Mouse (Mus musculus) frontal cortex, adult 2 months (tissue): Measurements from ENCODE around the gene Rab5a. TPM values are rescaled to one million over a fixed set of nuclear protein-coding genes. Genes with fewer than 3 reads are reported as not detected.
A peak's percentile ranks its signal among the peaks of the same experiment; 100 is the strongest.

Source experiments
- DNase-seq, 2 experiments: peaks; one replicate each; pipeline ENCODE4 v3.0.0; 2022; ENCODE audit warnings: low spot score in 1 of 2; ENCODE audit errors: extremely low spot score in 1 of 2
- polyA plus RNA-seq: library from polyadenylated mRNA; depleted of rRNA; stranded (reverse); fragments of >200 nt; gene quantifications from 2 replicates; pipeline ENCODE4 v1.2.3, GENCODE M21; 2012; rRNA removed

Gene Rab5a
- polyA plus RNA-seq, 1 experiment, result 98.1 TPM

DNA sequence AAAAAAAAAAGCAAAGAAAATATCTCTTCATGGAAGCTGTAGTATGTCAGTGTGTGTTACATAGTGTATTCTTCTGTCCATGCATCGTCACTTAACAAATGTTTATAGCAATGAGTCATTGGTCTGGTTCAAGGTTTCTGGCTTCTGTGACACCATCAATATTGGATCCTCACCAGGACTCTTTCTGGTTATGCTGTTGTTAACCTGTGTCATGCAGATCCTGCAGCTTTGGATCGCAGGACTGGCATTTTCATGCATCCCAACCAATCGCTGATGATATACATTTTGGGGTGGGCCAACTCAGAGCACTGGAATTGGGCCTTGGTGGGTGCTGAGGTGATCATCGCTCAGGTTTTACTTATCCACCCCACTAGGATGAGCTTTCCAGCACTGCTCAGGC is 63.5 kb downstream of the Rab5a start:
- no peak for DNase-seq

DNA sequence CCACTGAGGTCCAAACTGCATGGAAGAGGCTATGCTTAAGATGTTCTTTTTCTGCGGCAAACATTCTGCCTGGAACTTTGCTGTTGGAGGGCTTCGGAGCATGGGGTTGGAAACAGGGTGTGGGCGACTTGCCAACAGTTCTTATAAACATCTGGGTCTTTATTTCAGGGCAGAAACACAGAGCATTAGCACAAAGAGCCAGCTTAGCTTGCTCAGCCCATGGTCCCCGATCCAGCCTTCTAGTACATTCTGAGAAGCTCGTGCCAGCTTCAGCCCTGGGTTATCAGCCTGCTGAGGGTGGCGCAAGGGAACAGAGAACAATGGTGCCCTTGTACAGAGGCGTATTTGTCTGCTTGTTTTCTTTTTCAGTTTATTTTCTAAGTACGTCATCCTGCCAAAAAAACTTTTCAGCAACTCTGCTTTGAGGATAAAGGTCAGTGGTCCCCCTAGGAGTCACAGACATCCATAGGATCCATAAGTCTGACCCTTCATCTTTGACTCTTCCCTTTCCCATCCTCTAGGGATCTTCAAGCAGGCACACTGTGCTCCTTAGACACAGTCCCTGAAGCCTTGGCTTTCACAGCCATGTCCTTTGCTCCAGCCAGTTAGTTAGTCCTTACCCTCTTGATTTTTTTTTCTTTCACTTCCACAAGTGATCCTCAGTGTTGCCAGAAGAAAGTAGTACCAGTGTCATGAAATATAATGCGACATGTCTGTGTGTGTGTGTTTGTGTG is 64.7 kb downstream of the Rab5a start:
- peak; percentile 29 to 47 for DNase-seq

DNA sequence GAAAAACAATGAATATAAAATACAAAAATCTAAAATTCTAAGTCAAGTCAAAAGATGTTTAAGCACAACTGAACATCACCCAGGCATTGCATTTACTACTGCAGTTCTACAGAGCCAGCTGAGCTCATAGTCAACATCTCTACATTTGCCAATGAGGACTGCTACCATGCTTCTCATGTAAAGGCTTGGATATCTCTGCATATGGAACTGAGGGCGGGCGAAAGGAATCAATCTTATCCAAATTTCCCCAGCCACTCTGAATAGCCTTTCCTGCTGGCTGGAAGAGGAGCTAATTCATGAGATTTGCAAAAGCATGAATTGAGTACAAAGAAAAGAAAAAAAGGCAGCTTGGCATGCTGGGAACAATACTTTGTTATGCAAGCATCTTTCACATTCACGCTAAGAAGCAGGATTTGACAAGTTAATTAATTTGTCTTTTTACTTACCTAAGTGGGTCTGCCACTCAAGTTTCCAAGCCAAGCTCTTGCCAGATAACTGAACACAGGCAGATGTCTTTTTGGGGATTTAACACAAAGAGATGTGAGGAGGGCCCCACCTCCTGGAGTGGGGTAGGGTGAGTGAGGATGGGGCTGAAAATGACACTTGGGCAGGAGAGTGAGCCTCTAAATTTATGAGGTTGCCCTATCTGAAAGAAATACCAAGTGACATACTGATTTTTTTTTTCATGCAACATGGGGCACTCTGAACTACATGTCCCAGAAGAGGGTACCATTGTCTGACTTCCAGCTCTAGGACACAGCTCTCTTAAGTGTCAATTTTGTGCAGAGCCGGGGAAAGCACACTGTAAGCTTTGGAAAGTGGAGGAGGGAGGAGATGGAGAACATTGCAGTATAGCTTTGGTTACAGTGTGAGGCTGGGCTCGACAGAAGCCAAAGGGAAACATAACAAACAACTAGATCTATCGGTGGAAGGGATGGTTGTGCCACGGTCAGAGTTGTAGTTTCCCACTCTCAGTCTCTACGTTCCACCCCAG is 72.6 kb downstream of the Rab5a start:
- no peak for DNase-seq

DNA sequence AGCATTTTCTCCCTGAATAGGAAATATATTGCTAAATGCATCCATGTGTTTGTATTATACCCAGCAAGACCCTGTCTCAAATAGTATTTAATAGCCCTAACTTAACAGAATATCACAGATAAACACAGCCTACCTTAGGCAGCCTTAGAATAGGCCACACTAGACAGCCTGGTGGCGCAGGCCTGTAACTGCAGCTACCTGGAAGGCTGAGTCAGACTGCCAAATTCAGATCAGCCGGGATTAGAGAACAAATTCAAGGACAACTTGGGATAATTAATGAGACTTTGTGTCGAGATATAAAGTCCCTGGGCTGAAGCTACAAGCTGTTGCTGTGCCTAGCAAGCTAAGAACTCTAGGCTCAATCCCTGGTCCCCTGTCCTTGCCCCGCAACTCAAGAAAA is 75.1 kb downstream of the Rab5a start:
- no peak for DNase-seq

DNA sequence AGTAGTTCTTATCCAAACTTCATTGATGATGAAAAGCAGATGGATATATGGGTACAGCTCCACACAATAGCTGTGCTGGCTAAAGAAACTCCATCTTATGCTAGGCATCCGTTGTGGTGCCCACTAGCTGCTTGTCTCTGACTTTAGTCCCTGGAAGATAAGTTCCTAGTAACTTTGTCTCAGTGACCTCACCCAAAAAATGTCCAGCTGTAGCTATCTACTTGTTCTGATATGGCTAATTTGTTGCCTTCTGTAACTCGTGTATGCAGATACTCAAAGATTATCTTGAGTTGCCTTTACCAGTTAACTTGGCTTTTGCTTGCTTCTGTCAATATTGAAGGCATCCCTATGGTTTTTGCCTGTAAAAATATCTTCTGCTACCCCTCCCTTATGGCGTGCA is 75.8 kb downstream of the Rab5a start:
- DNase-seq, result no peak

Other genes with a start within 250 kb of the Rab5a start
- 0.32 TPM in 2 replicates for gene Efhb, start 15.9 kb upstream of the Rab5a start, polyA plus RNA-seq
- gene Pp2d1, start 60.2 kb downstream of the Rab5a start, polyA plus RNA-seq, result 0.06 TPM in 1 of 2 replicates, not detected in the other
- gene Kat2b, start 87.6 kb downstream of the Rab5a start, polyA plus RNA-seq, result 15.2 and 15.4 TPM in 2 replicates
- gene Sgo1, start 210.1 kb downstream of the Rab5a start, polyA plus RNA-seq, result 0.16 and 0.25 TPM in 2 replicates